ENCODE assay signal across 22 mouse cellular contexts in the genomic region with DNA sequence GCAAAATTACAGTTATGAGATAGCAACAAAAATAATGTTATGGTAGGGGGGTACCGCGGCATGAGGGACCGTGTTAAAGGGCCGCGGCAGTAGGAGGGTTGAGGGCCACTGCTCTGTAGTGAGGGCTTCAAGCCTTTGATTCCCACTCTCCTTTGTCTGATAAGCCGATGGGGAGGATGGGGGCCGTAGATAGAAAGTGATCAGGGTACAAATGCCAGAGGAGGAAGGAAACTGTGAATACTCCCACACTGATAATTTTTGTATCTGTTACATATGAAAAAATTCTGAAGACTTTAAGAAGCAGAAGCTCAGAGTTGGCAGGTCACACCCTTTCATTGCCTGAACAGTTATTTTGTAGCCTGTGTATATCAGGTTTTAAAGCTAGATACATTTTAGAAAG.
"Had no signal": no experiment of that assay in that cellular context is flagged by ENCODE, and none has a peak within 500 bp of the region (broad histone marks: within the 10 kb centered on the region; RNA-seq: fewer than 3 reads in every experiment).

No protein-coding gene starts in this region.

- H3K36me3 ChIP-seq: midbrain, embryonic 10.5 days; midbrain, embryonic 12.5 days; neural tube, embryonic 13.5 days; neural tube, embryonic 15.5 days; stomach, embryonic 15.5 days had no signal

- H3K27me3 ChIP-seq: megakaryocyte, embryonic 14.5 days; midbrain, embryonic 12.5 days; neural tube, embryonic 13.5 days; neural tube, embryonic 15.5 days; stomach, embryonic 15.5 days had no signal

- H3K9me3 ChIP-seq: midbrain, embryonic 10.5 days; midbrain, embryonic 12.5 days; neural tube, embryonic 13.5 days; neural tube, embryonic 15.5 days; stomach, embryonic 15.5 days had no signal

- DNase-seq: lung, adult 18-20 months; lung, embryonic 14.5 days; lung, postnatal 10 days; lung, postnatal 4 days; midbrain, embryonic 14.5 days; retina, postnatal 1 day; right cerebral cortex, adult 18-20 months; right cerebral cortex, postnatal 25 days; right cerebral cortex, postnatal 4 days; spleen, adult 18-20 months; thymus, adult 2 months; thymus, postnatal 25 days; thymus, postnatal 4 days had no signal

- H3K4me2 ChIP-seq: lung, embryonic 14.5 days; midbrain, embryonic 12.5 days; neural tube, embryonic 13.5 days; neural tube, embryonic 15.5 days; stomach, embryonic 15.5 days had no signal

- H3K4me3 ChIP-seq: megakaryocyte, embryonic 14.5 days; midbrain, embryonic 10.5 days; midbrain, embryonic 12.5 days; myocyte; neural tube, embryonic 13.5 days; neural tube, embryonic 15.5 days; stomach, embryonic 15.5 days had no signal

- H3K4me1 ChIP-seq: midbrain, embryonic 12.5 days; neural tube, embryonic 13.5 days; neural tube, embryonic 15.5 days had no signal

- ATAC-seq: midbrain, embryonic 16.5 days had no signal

- H3K9ac ChIP-seq: lung, embryonic 14.5 days; midbrain, embryonic 12.5 days; neural tube, embryonic 13.5 days; neural tube, embryonic 15.5 days; stomach, embryonic 15.5 days had no signal

- H3K27ac ChIP-seq: midbrain, embryonic 10.5 days; midbrain, embryonic 12.5 days; neural tube, embryonic 13.5 days; neural tube, embryonic 15.5 days; stomach, embryonic 15.5 days; stomach, postnatal 0 days had no signal
